Mouse (Mus musculus): ENCODE measurements around the gene Gjc2.

DNA sequence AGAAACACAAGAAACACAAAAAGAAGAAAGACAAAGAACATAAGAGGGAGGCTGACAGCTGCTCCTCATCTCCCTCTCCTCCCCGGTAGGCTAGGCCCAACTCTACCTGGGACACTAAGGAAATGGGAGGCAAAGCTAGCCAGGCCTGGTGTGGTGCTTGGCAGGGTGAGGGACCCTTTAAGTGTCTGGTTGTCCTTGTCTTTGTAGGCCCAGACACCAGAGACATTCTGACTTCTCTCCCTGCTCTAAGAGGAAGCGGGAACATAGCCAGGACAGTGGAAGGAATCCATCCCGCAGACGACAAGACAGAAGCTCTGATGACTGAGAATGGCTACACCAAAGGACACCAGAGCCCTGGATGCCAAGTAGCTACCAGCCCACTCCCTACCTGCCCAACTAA lies 27.0 kb upstream of the Gjc2 start:
- TF ChIP-seq POLR2A (IDR thresholded peaks at IDR 0.05; ENCODE audit: insufficient read depth, low read depth, low read length): no peak; the same call in 1 of the 2 replicates
- no peak for TF ChIP-seq CTCF (IDR thresholded peaks at IDR 0.05)

Data from heart, adult 2 months (tissue).